Mouse (Mus musculus): Measurements from ENCODE around the gene Cdkn2d. TPM values are rescaled to one million over a fixed set of nuclear protein-coding genes. Genes with fewer than 3 reads are reported as not detected.

Gene Cdkn2d
- polyA plus RNA-seq, 2 experiments: 43.2 to 51.1 TPM

- Histone ChIP-seq H3K4me1 (ENCODE audit: control insufficient read depth, insufficient read depth, low read length) (peaks cover 6% of the 10 kb centered on the region; the same call in 1 of the 2 replicates), H3K9ac (ENCODE audit: low read depth, low read length, severe bottlenecking) (no peak overlapping the region), H3K4me2 (replicated peaks; ENCODE audit: low read depth, low read length, severe bottlenecking) (no peak overlapping the region), H3K9me3 (ENCODE audit: control insufficient read depth, low read length) (no peaks in the 10 kb centered on the region), H3K27me3 (ENCODE audit: control insufficient read depth, insufficient read depth, low read length) (peaks cover 81% of the 10 kb centered on the region), H3K27ac (replicated peaks; ENCODE audit: low read depth, low read length) (no peak overlapping the region), H3K4me3 (replicated peaks; ENCODE audit: low read length) (no peak overlapping the region), H3K36me3 (ENCODE audit: control insufficient read depth, insufficient read depth, low read length) (no peaks in the 10 kb centered on the region)
- DNase-seq (ENCODE audit: low spot score) (no peak), ATAC-seq (ENCODE audit: low FRiP score, low read depth) (no peak)
- no peak for TF ChIP-seq POLR2A (IDR thresholded peaks at IDR 0.05; ENCODE audit: borderline replicate concordance, extremely low read depth, insufficient read depth, insufficient read length)
- 79% methylated on average over 1 of the region's 1 CpGs for WGBS
Observed at GRCm38 (mm10) chr9:21246342-21246741, 44.9 kb downstream of the Cdkn2d start.

- TF ChIP-seq POLR2A (IDR thresholded peaks at IDR 0.05; ENCODE audit: borderline replicate concordance, extremely low read depth, insufficient read depth, insufficient read length): no peak
- peaks cover 6% of the 10 kb centered on the region; the same call in 1 of the 2 replicates for H3K4me1 ChIP-seq (ENCODE audit: control insufficient read depth, insufficient read depth, low read length)
- H3K9ac ChIP-seq (ENCODE audit: low read depth, low read length, severe bottlenecking): peak overlapping the region; percentile 56
- peak overlapping the region; percentile 92 for H3K4me2 ChIP-seq (replicated peaks; ENCODE audit: low read depth, low read length, severe bottlenecking)
- 3% methylated on average over 16 of the region's 16 CpGs for WGBS
- DNase-seq (ENCODE audit: low spot score): no peak
- H3K27me3 ChIP-seq (ENCODE audit: control insufficient read depth, insufficient read depth, low read length): peaks cover 75% of the 10 kb centered on the region
- no peak overlapping the region for H3K27ac ChIP-seq (replicated peaks; ENCODE audit: low read depth, low read length)
- H3K4me3 ChIP-seq (replicated peaks; ENCODE audit: low read length): peak overlapping the region; percentile 49
- no peaks in the 10 kb centered on the region for H3K9me3 ChIP-seq (ENCODE audit: control insufficient read depth, low read length)
- no peak for ATAC-seq (ENCODE audit: low FRiP score, low read depth)
- H3K36me3 ChIP-seq (ENCODE audit: control insufficient read depth, insufficient read depth, low read length): no peaks in the 10 kb centered on the region
Observed at GRCm38 (mm10) chr9:21245113-21245487, 46.1 kb downstream of the Cdkn2d start.

GRCm38 (mm10) chr9:21244428-21245112 is 46.6 kb downstream of the Cdkn2d start:
- ATAC-seq (ENCODE audit: low FRiP score, low read depth) (peak; percentile 19; the same call in 1 of the 2 replicates), DNase-seq (ENCODE audit: low spot score) (no peak)
- Histone ChIP-seq H3K9ac (ENCODE audit: low read depth, low read length, severe bottlenecking) (peak overlapping the region; percentile 56), H3K9me3 (ENCODE audit: control insufficient read depth, low read length) (no peaks in the 10 kb centered on the region), H3K4me3 (replicated peaks; ENCODE audit: low read length) (peak overlapping the region; percentile 49), H3K27ac (replicated peaks; ENCODE audit: low read depth, low read length) (no peak overlapping the region), H3K4me2 (replicated peaks; ENCODE audit: low read depth, low read length, severe bottlenecking) (peak overlapping the region; percentile 92), H3K4me1 (ENCODE audit: control insufficient read depth, insufficient read depth, low read length) (peaks cover 6% of the 10 kb centered on the region; the same call in 1 of the 2 replicates), H3K36me3 (ENCODE audit: control insufficient read depth, insufficient read depth, low read length) (no peaks in the 10 kb centered on the region), H3K27me3 (ENCODE audit: control insufficient read depth, insufficient read depth, low read length) (peaks cover 70% of the 10 kb centered on the region)
- 3% methylated on average over 38 of the region's 72 CpGs for WGBS
- no peak for TF ChIP-seq POLR2A (IDR thresholded peaks at IDR 0.05; ENCODE audit: borderline replicate concordance, extremely low read depth, insufficient read depth, insufficient read length)

GRCm38 (mm10) chr9:21243826-21244427 is 47.3 kb downstream of the Cdkn2d start:
- 13% methylated on average over 42 of the region's 42 CpGs for WGBS
- no peaks in the 10 kb centered on the region for H3K9me3 ChIP-seq (ENCODE audit: control insufficient read depth, low read length)
- peak overlapping the region; percentile 49 for H3K4me3 ChIP-seq (replicated peaks; ENCODE audit: low read length)
- H3K27ac ChIP-seq (replicated peaks; ENCODE audit: low read depth, low read length): no peak overlapping the region
- ATAC-seq (ENCODE audit: low FRiP score, low read depth) (no peak), DNase-seq (ENCODE audit: low spot score) (no peak)
- peak overlapping the region; percentile 56 for H3K9ac ChIP-seq (ENCODE audit: low read depth, low read length, severe bottlenecking)
- peaks cover 63% of the 10 kb centered on the region for H3K27me3 ChIP-seq (ENCODE audit: control insufficient read depth, insufficient read depth, low read length)
- no peaks in the 10 kb centered on the region for H3K36me3 ChIP-seq (ENCODE audit: control insufficient read depth, insufficient read depth, low read length)
- peaks cover 6% of the 10 kb centered on the region; the same call in 1 of the 2 replicates for H3K4me1 ChIP-seq (ENCODE audit: control insufficient read depth, insufficient read depth, low read length)
- no peak for TF ChIP-seq POLR2A (IDR thresholded peaks at IDR 0.05; ENCODE audit: borderline replicate concordance, extremely low read depth, insufficient read depth, insufficient read length)
- peak overlapping the region; percentile 92 for H3K4me2 ChIP-seq (replicated peaks; ENCODE audit: low read depth, low read length, severe bottlenecking)

GRCm38 (mm10) chr9:21241343-21241742 is 49.9 kb downstream of the Cdkn2d start:
- ATAC-seq (ENCODE audit: low FRiP score, low read depth): no peak
- H3K36me3 ChIP-seq (ENCODE audit: control insufficient read depth, insufficient read depth, low read length): peaks cover 8% of the 10 kb centered on the region
- no peak overlapping the region for H3K4me2 ChIP-seq (replicated peaks; ENCODE audit: low read depth, low read length, severe bottlenecking)
- WGBS: 7% methylated on average over 11 of the region's 11 CpGs
- no peaks in the 10 kb centered on the region for H3K9me3 ChIP-seq (ENCODE audit: control insufficient read depth, low read length)
- peaks cover 17% of the 10 kb centered on the region for H3K4me1 ChIP-seq (ENCODE audit: control insufficient read depth, insufficient read depth, low read length)
- H3K27me3 ChIP-seq (ENCODE audit: control insufficient read depth, insufficient read depth, low read length): peaks cover 43% of the 10 kb centered on the region
- TF ChIP-seq POLR2A (IDR thresholded peaks at IDR 0.05; ENCODE audit: borderline replicate concordance, extremely low read depth, insufficient read depth, insufficient read length): no peak
- H3K9ac ChIP-seq (ENCODE audit: low read depth, low read length, severe bottlenecking): no peak overlapping the region
- H3K27ac ChIP-seq (replicated peaks; ENCODE audit: low read depth, low read length): no peak overlapping the region
- peak; percentile 87 for DNase-seq (ENCODE audit: low spot score)
- no peak overlapping the region for H3K4me3 ChIP-seq (replicated peaks; ENCODE audit: low read length)
